Mouse (Mus musculus): ENCODE results near the gene Coro1c. TPM values are rescaled to one million over a fixed set of nuclear protein-coding genes. Genes with fewer than 3 reads are reported as not detected.
"Not testable (repeated sequence)": the region's sequence is repeated elsewhere in the genome, so short reads cannot be mapped to it uniquely, and the experiment has no call there.

The Coro1c gene
- total RNA-seq, 2 experiments from 2014 or later, result 34.5 to 35.2 TPM

- intact Hi-C loops (cut with DNase I), result loop anchor here (1.0 to 10.0 kb wide), 3 partner anchors 41 to 448 kb away; no protein-coding TSS in a partner anchor
- DNase-seq (ENCODE audit: low spot score), result no peak
These were observed 94.2 kb downstream of the Coro1c start for GRCm38 (mm10) chr5:113814111-113815040.

- intact Hi-C loops (cut with DNase I), result loop anchor here (2.0 to 10.0 kb wide), 2 partner anchors 339 to 447 kb away; no protein-coding TSS in a partner anchor
- no peak for DNase-seq (ENCODE audit: low spot score)
These were observed 95.0 kb downstream of the Coro1c start for GRCm38 (mm10) chr5:113813608-113814007.

- DNase-seq (ENCODE audit: low spot score), result no peak
- intact Hi-C loops (cut with DNase I), result loop anchor here (10.0 kb wide), 1 partner anchor 338 kb away; no protein-coding TSS in a partner anchor
These were observed 95.9 kb downstream of the Coro1c start for GRCm38 (mm10) chr5:113812638-113813037.

GRCm38 (mm10) chr5:113811824-113812420 lies 96.6 kb downstream of the Coro1c start:
- intact Hi-C loops (cut with DNase I), result loop anchor here (10.0 kb wide), 1 partner anchor 337 kb away; no protein-coding TSS in a partner anchor
- DNase-seq (ENCODE audit: low spot score), result not testable (repeated sequence)

- intact Hi-C loops (cut with DNase I), result loop anchor here (10.0 kb wide), 1 partner anchor 335 kb away; no protein-coding TSS in a partner anchor
- DNase-seq (ENCODE audit: low spot score), result no peak
These were observed 98.4 kb downstream of the Coro1c start for GRCm38 (mm10) chr5:113810111-113810510.

GRCm38 (mm10) chr5:113808177-113808576 lies 100.4 kb downstream of the Coro1c start:
- intact Hi-C loops (cut with DNase I), result no loop called here
- DNase-seq (ENCODE audit: low spot score), result no peak

- no peak for DNase-seq (ENCODE audit: low spot score)
- intact Hi-C loops (cut with DNase I), result no loop called here
These were observed 100.8 kb downstream of the Coro1c start for GRCm38 (mm10) chr5:113807712-113808111.

- no peak for DNase-seq (ENCODE audit: low spot score)
- intact Hi-C loops (cut with DNase I), result no loop called here
These were observed 102.1 kb downstream of the Coro1c start for GRCm38 (mm10) chr5:113806414-113806813.

- intact Hi-C loops (cut with DNase I), result no loop called here
- no peak for DNase-seq (ENCODE audit: low spot score)
These were observed 103.3 kb downstream of the Coro1c start for GRCm38 (mm10) chr5:113805301-113805700.

- DNase-seq (ENCODE audit: low spot score), result no peak
- intact Hi-C loops (cut with DNase I), result no loop called here
These were observed 104.1 kb downstream of the Coro1c start for GRCm38 (mm10) chr5:113804395-113804966.

- peak; percentile 70 for DNase-seq (ENCODE audit: low spot score)
- intact Hi-C loops (cut with DNase I), result no loop called here
These were observed 108.3 kb downstream of the Coro1c start, which contains the start of gene Tmem119 for GRCm38 (mm10) chr5:113800280-113800679. Gene Tmem119 (minus strand): TSS chr5:113800516.

- intact Hi-C loops (cut with DNase I), result no loop called here
These were observed 108.9 kb downstream of the Coro1c start for GRCm38 (mm10) chr5:113799691-113800090.

GRCm38 (mm10) chr5:113798525-113798924 lies 110.0 kb downstream of the Coro1c start:
- intact Hi-C loops (cut with DNase I), result no loop called here

More at GRCm38 (mm10) chr5:113799691-113800090, 108.9 kb downstream of the Coro1c start:
- no peak for DNase-seq (ENCODE audit: low spot score)

GRCm38 (mm10) chr5:113797149-113797882 lies 111.2 kb downstream of the Coro1c start:
- intact Hi-C loops (cut with DNase I), result no loop called here
- DNase-seq (ENCODE audit: low spot score), result no peak

More at GRCm38 (mm10) chr5:113798525-113798924, 110.0 kb downstream of the Coro1c start:
- no peak for DNase-seq (ENCODE audit: low spot score)

- no peak for DNase-seq (ENCODE audit: low spot score)
- intact Hi-C loops (cut with DNase I), result no loop called here
These were observed 112.0 kb downstream of the Coro1c start for GRCm38 (mm10) chr5:113796401-113797148.
